Mouse (Mus musculus) kidney, embryonic 14.5 days (tissue): ENCODE measurements around the gene Ptpn13. TPM values are rescaled to one million over a fixed set of nuclear protein-coding genes. Genes with fewer than 3 reads are reported as not detected.

Source experiments
- ATAC-seq: fragments of 200-750 bp; cut with Nextera tagmentation; 2 replicates; pipeline ENCODE4 v1.8.0; 2017; ENCODE audit warnings: moderate number of reproducible peaks, mild to moderate bottlenecking, moderate TSS enrichment, moderate library complexity; ENCODE audit not compliant: low FRiP score, low TSS enrichment
- H3K27ac ChIP-seq: fragments of 300-500 bp; sonication (generic); 2 replicates; pipeline ENCODE4 v1.5.1; 2014; ENCODE audit warnings: low read depth, mild to moderate bottlenecking, low read length, moderate library complexity, mixed read lengths
- H3K27me3 ChIP-seq: fragments of 300-500 bp; sonication (generic); 2 replicates; pipeline ENCODE4 v1.6.1; 2014; ENCODE audit warnings: mild to moderate bottlenecking, low read length; ENCODE audit not compliant: control insufficient read depth, insufficient read depth
- H3K36me3 ChIP-seq: fragments of 300-500 bp; sonication (generic); 2 replicates; pipeline ENCODE4 v1.6.1; 2014; ENCODE audit warnings: low read length, mixed read lengths; ENCODE audit not compliant: control insufficient read depth, insufficient read depth
- H3K4me1 ChIP-seq: fragments of 300-500 bp; sonication (generic); 2 replicates; pipeline ENCODE4 v1.6.1; 2014; ENCODE audit warnings: low read length, mixed read lengths; ENCODE audit not compliant: control insufficient read depth, insufficient read depth
- H3K4me2 ChIP-seq: fragments of 300-500 bp; sonication (generic); replicated peaks from 2 replicates; pipeline ENCODE4 v1.6.1; 2014; ENCODE audit warnings: low read depth, mild to moderate bottlenecking, low read length
- H3K4me3 ChIP-seq: fragments of 300-500 bp; sonication (generic); 2 replicates; pipeline ENCODE4 v1.5.1; 2014; ENCODE audit warnings: mild to moderate bottlenecking, low read length
- H3K9ac ChIP-seq: fragments of 300-500 bp; sonication (generic); 2 replicates; pipeline ENCODE4 v1.6.1; 2014; ENCODE audit warnings: low read depth, mild to moderate bottlenecking, low read length, moderate library complexity
- H3K9me3 ChIP-seq: fragments of 300-500 bp; sonication (generic); 2 replicates; pipeline ENCODE4 v1.6.1; 2016; ENCODE audit warnings: low read length; ENCODE audit not compliant: control insufficient read depth
- WGBS: fragments of 180-500 bp; shearing (Covaris S2); extraction: QIAGEN DNeasy Blood & Tissue Kit; methylation state at CpG from one replicate; pipeline ENCODE4 v1.1.7; 2014; 5-methylcytosine and 5-hydroxymethylcytosine counted together
- polyA plus RNA-seq: library from polyadenylated mRNA; unstranded; fragments of >200 nt; fragmentation: Nextera tagmentation; extraction: Ambion mirVana; gene quantifications from 2 replicates; pipeline ENCODE4 v1.2.1, GENCODE M21; 2014

Gene Ptpn13
- 21.9 and 42.5 TPM in 2 replicates for polyA plus RNA-seq

DNA sequence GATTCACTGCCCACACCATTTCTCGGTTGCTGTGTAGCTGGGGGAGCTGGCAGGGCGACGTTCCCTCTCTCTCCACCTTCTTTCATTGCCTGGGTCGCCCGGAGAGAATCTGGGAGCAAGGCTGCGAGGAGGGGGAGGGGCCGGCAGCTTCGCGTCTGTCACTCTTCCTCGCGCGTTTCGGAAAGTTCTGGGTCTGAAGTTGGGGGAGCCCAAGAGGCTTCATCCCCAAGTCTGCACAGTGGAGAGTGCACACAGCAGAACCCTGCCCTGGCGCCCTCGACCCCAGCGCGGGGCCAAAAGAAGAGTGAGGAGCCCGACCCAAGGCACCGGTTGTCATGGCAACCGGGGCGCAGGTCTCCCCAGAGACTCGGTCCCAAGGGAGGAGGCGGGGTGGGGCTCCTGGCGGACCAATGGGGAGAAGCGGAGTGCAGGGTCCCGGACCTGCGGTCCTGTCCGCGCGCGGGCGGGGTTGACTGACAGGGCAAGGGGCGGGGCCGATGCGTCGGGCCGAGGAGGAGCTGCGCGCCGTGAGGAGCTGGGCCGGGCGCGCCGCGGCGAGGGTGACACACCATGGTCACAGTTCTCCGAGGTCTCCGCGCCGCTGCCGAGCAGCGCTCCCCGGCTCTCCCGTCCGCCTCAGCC, at the start of gene Ptpn13:
Gene Ptpn13 (plus strand): TSS at position 515 of the 642 bp plus-strand sequence.
- Histone ChIP-seq H3K36me3 (no peaks in the 10 kb centered on the region), H3K9ac (peak within 1 kb of the TSS; percentile 92), H3K4me2 (peak within 1 kb of the TSS; percentile 85), H3K4me3 (peak within 1 kb of the TSS; percentile 91), H3K27me3 (no peaks in the 10 kb centered on the region), H3K27ac (peak within 1 kb of the TSS; percentile 91), H3K4me1 (peaks cover 36% of the 10 kb centered on the region), H3K9me3 (no peaks in the 10 kb centered on the region)
- WGBS: under 1% methylated on average over 46 of the region's 55 CpGs
- peak; percentile 97 for ATAC-seq

GRCm38 (mm10) chr5:103375226-103375625, 49.8 kb upstream of the Ptpn13 start:
- Histone ChIP-seq H3K4me3 (no peak overlapping the region), H3K4me2 (no peak overlapping the region), H3K9ac (no peak overlapping the region), H3K36me3 (no peaks in the 10 kb centered on the region), H3K4me1 (peaks cover 38% of the 10 kb centered on the region), H3K9me3 (no peaks in the 10 kb centered on the region), H3K27me3 (no peaks in the 10 kb centered on the region), H3K27ac (peak overlapping the region; percentile 87)
- peak; percentile 14; the same call in 1 of the 2 replicates for ATAC-seq
- 60% methylated on average over 9 of the region's 9 CpGs for WGBS

DNA sequence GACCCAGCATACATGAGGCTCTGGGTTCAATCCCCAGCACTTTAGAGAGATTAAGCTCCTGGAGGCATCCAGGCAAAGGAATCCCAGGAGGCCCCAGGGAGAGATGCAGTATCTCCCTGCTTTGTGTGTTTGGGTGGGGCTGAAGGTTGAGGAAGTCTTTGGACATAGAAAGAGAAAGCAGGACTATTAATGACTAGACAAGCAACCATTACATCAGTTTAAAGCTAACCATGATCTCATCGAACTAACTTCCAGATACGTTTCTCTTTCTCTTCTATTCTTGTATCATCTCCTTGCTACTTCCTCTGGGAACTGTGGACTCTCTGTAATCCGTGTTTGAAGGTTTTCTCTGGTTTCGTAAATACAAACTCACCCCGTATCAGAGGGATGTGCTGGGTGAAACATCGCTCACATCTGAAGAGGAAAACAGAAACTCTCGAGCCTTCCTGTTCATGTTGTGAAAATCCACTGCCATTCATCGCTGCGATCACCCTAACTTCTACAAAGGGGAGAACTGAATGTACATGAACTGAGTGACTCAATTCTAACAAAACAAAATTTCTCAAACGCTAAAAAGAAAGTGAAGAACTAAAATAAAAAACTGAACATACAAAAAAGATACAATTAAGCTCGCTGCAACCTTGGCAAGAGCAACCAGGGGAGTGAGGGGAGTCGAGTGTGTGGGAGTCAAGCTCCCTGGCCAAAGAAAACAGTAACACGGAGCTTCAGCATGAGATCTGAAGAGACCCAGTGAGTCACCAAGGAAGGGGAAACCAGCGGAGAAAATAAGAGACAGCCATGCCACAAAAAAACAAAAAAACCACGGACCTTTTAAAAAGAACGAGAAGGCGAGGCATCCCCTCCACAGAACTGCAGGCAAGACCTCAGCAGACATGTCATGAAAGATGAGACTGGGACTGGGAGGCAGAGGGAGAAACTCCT, 48.4 kb upstream of the Ptpn13 start:
- H3K36me3 ChIP-seq: no peaks in the 10 kb centered on the region
- no peak overlapping the region for H3K4me3 ChIP-seq
- H3K27me3 ChIP-seq: no peaks in the 10 kb centered on the region
- H3K9ac ChIP-seq: peak overlapping the region; percentile 25; the same call in 1 of the 2 replicates
- WGBS: 25% methylated on average over 17 of the region's 17 CpGs
- peak overlapping the region; percentile 32 for H3K4me2 ChIP-seq
- no peaks in the 10 kb centered on the region for H3K9me3 ChIP-seq
- no peak for ATAC-seq
- peak overlapping the region; percentile 88 for H3K27ac ChIP-seq
- peaks cover 38% of the 10 kb centered on the region for H3K4me1 ChIP-seq

DNA sequence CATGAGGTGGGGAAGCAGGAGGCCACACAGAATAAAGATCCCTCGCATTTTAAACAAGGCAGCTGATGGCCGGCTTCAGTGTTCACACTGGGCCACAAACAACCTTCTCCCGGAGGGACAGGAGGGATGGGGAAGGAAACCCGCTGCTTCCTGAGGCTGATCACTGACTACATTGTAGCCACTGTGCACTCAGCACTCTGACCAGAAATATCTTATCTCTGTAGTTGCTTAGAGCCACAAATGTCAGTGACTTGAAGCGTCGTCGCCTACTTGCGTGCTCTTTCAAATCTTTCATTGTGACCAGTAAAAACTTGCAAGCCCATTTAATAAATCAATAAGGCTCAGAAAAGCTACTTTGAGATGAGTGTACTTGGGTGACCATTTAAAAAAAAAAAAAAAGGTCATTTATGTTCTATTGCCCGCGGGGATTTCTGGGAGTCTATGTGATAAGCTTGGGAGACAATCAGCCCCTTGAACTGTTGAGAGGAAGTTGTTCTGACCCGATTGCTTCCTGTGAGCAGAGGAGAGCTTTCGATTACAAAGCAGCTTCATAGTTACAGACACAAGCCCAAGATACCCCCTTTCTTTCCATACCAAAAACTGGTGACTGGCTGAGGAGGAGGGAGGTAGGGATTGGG, 47.4 kb upstream of the Ptpn13 start:
- Histone ChIP-seq H3K36me3 (no peaks in the 10 kb centered on the region), H3K27ac (peak overlapping the region; percentile 88), H3K9ac (no peak overlapping the region), H3K4me2 (peak overlapping the region; percentile 32), H3K4me1 (peaks cover 38% of the 10 kb centered on the region), H3K27me3 (no peaks in the 10 kb centered on the region), H3K4me3 (no peak overlapping the region), H3K9me3 (no peaks in the 10 kb centered on the region)
- no peak for ATAC-seq
- 31% methylated on average over 12 of the region's 12 CpGs for WGBS

DNA sequence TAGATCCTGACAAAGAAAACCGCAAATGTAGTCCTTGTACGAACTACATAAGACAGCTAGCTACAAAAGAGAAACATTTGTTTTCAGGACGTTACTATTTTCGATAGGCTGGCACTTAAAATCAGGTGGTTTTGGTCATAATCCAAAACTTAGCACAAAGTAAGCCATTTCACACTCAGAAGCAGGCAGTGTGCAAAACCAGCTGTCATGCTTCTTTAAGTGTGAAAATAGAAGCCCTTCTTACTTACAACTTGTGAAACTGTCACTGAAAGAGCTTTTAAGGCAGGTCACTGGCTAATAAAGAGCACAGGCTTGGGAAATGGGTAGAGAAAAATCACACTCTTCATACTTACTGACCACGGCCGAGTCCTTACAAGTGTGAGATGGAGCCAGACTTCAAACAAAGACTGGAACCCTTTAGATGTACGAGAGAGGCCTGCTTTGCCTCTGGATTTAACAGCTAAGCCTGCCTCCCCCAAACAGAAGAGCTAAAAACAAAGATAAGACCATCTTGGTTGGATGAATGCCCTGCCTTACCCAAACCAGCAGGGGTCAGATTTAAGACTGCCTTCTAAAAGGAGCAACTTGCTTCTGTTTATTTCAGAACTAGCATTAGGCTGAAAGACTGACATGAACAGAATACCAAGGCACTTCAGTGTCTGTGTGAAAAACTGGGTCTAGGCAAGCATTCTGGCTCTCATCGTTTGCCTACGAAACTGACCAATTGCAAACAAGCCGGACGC, 44.0 kb upstream of the Ptpn13 start:
- Histone ChIP-seq H3K4me3 (no peak overlapping the region), H3K27me3 (no peaks in the 10 kb centered on the region), H3K4me2 (no peak overlapping the region), H3K9me3 (no peaks in the 10 kb centered on the region), H3K36me3 (no peaks in the 10 kb centered on the region), H3K9ac (no peak overlapping the region), H3K27ac (no peak overlapping the region), H3K4me1 (peaks cover 25% of the 10 kb centered on the region)
- no peak for ATAC-seq
- 69% methylated on average over 11 of the region's 11 CpGs for WGBS

DNA sequence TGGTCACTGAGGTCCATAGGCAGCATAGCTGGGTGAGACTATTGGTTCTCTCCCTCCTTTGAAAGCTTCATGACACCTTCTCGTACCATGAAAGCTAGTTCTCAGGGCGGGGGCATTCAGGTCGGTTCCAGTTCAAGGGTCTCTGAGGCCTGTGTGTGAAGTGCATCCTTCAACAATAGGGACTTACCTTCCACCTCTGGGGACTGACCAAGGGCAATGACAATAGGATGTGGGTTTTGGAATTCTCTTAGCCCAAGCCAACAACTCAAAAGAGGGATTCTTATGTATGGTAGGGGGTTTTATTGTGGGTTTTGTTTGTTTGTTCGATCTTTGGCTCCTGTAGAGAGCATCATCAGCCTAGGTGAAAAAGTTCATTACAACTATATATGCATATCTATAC, 42.0 kb upstream of the Ptpn13 start:
- Histone ChIP-seq H3K9ac (no peak overlapping the region), H3K9me3 (no peaks in the 10 kb centered on the region), H3K27ac (no peak overlapping the region), H3K27me3 (no peaks in the 10 kb centered on the region), H3K36me3 (no peaks in the 10 kb centered on the region), H3K4me3 (no peak overlapping the region), H3K4me2 (no peak overlapping the region), H3K4me1 (peaks cover 10% of the 10 kb centered on the region)
- no peak for ATAC-seq
- 92% methylated on average over 4 of the region's 4 CpGs for WGBS

DNA sequence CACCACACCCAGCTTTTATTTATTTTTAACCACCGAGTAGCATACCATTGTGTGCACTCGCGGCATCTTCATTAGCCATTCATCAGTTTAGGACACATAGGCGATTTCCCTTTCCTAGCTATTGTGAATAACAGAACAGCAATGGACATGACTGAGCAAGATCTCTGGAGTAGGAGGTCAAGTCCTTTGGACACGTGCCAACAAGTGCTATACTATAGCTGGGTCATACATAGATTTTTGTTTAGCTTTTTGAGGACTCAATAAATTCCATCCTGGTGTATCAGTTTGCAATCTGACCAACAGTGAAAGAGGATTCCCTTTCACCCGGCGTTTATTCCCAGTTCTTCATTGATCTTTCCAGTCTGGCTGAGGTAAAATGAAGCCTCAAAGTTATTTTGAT, 41.0 kb upstream of the Ptpn13 start:
- no peaks in the 10 kb centered on the region for H3K27me3 ChIP-seq
- H3K4me2 ChIP-seq: no peak overlapping the region
- 64% methylated on average over 7 of the region's 7 CpGs for WGBS
- H3K4me1 ChIP-seq: peaks cover 5% of the 10 kb centered on the region; the same call in 1 of the 2 replicates
- H3K4me3 ChIP-seq: no peak overlapping the region
- H3K9ac ChIP-seq: no peak overlapping the region
- no peak overlapping the region for H3K27ac ChIP-seq
- no peaks in the 10 kb centered on the region for H3K9me3 ChIP-seq
- H3K36me3 ChIP-seq: no peaks in the 10 kb centered on the region
- ATAC-seq: no peak

GRCm38 (mm10) chr5:103387540-103388026, 37.4 kb upstream of the Ptpn13 start:
- Histone ChIP-seq H3K9me3 (no peaks in the 10 kb centered on the region), H3K4me2 (no peak overlapping the region), H3K27ac (peak overlapping the region; percentile 10; the same call in 1 of the 2 replicates), H3K36me3 (no peaks in the 10 kb centered on the region), H3K4me3 (no peak overlapping the region), H3K9ac (no peak overlapping the region), H3K4me1 (peaks cover 5% of the 10 kb centered on the region; the same call in 1 of the 2 replicates), H3K27me3 (no peaks in the 10 kb centered on the region)
- peak; percentile 55 for ATAC-seq
- 42% methylated on average over 8 of the region's 8 CpGs for WGBS
